Mouse (Mus musculus) cerebellum, adult 2 months (tissue): ENCODE data around the gene Gm7694. TPM values are rescaled to one million over a fixed set of nuclear protein-coding genes. Genes with fewer than 3 reads are reported as not detected.

ENCODE experiments used
- DNase-seq, 2 experiments: peaks; one replicate each; pipeline ENCODE4 v3.0.0; 2021
- H3K27ac ChIP-seq: fragments of 200-500 bp; 2 replicates; pipeline ENCODE4 v1.5.1; 2012; ENCODE audit warnings: low read length, control low read depth, inconsistent platforms; ENCODE audit not compliant: insufficient read depth
- H3K27me3 ChIP-seq: fragments of 200-500 bp; 2 replicates; pipeline ENCODE4 v1.6.1; 2012; ENCODE audit warnings: inconsistent platforms, mild to moderate bottlenecking, low read length, moderate library complexity; ENCODE audit not compliant: control insufficient read depth, insufficient read depth
- H3K4me1 ChIP-seq: fragments of 200-500 bp; 2 replicates; pipeline ENCODE4 v1.6.1; 2011; ENCODE audit warnings: low read length; ENCODE audit not compliant: control insufficient read depth, insufficient read depth
- H3K4me3 ChIP-seq: fragments of 200-500 bp; replicated peaks from 2 replicates; pipeline ENCODE3; 2011; ENCODE audit warnings: mild to moderate bottlenecking, low read depth, low read length, control low read depth; ENCODE audit not compliant: insufficient read depth
- CTCF ChIP-seq: fragments of 200-500 bp; IDR thresholded peaks from 2 replicates; pipeline ENCODE4 v1.5.1; 2011; ENCODE audit warnings: low read depth, mild to moderate bottlenecking, control low read depth, low read length, moderate library complexity, borderline replicate concordance; ENCODE audit not compliant: insufficient read depth
- POLR2A ChIP-seq: fragments of 200-500 bp; IDR thresholded peaks from 2 replicates; pipeline ENCODE4 v1.6.1; 2011; ENCODE audit warnings: low read length, control low read depth, borderline replicate concordance; ENCODE audit not compliant: insufficient read depth
- WGBS: fragments of 180-500 bp; shearing (Covaris S2); methylation state at CpG from one replicate; pipeline ENCODE4 v1.1.7; 2018; 5-methylcytosine and 5-hydroxymethylcytosine counted together
- polyA plus RNA-seq: library from polyadenylated mRNA; depleted of rRNA; stranded (reverse); fragments of >200 nt; gene quantifications from 2 replicates; pipeline ENCODE4 v1.2.3, GENCODE M21; 2012; rRNA removed

Gene Gm7694
- polyA plus RNA-seq, 1 experiment: 5.3 TPM

DNA sequence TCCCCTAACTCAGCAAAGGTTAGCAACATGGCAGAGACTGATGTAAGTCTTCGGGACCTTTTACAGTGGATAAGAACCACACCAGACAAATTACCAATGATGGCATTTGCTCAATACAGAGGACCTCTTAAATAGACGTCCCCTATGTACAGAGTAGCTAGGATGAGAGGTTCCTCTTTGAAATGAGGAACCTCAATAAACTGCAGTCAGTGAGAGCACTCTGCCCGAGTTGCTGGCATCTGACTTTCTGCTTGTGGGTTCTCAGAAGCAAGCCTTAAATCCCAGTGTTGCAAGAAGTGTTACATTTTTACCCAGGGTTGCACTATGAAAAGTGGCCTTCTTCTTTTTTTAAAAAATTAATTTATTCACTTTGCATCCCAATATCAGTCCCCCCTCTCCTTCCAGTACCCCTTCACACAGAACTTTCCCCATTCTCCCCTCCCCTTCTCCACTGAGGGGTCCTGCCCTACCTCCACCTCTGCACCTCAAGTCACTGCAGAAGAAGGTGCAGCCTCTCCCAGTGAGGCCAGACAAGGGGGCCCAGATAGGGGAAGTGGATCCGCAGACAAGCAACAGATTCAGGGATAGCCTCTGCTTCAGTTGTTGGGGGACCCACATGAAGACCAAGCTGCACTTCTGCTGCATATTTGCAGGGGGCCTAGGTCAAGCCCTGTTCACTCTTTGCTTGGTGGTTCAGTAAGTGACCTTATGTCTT is 23.6 kb downstream of the Gm7694 start:
- WGBS: 76% methylated on average over 4 of the region's 4 CpGs
- H3K4me3 ChIP-seq: no peak overlapping the region
- TF ChIP-seq CTCF: no peak
- TF ChIP-seq POLR2A: no peak
- H3K27ac ChIP-seq: no peak overlapping the region
- no peaks in the 10 kb centered on the region for H3K4me1 ChIP-seq
- DNase-seq: no peak
- H3K27me3 ChIP-seq: no peaks in the 10 kb centered on the region

DNA sequence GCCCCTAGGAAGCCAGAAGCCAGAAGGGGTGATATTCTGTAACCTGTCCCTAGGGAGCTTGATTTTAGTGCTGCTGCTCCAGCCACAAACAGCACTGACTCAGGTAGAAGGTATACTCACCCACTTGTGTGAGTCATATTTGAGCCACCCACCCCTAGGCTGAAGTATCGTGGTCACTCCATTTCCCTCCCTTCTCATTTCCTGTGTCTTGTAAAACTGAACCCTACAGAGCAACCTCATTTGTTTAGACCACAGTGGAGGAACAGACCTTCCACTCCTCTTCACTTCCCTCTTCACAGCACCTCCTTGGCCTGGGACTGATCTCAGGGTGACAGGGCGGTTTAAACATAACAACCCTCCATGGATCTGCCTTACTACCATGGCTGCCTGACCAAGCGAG is 29.1 kb downstream of the Gm7694 start, which contains the start of gene Sh2d1b1:
TSS of gene Sh2d1b1 (plus strand) at position 305 of the 400 bp plus-strand sequence.
- 76% methylated on average over 3 of the region's 3 CpGs for WGBS
- no peak within 1 kb of the TSS for H3K27ac ChIP-seq
- H3K27me3 ChIP-seq: no peaks in the 10 kb centered on the region; the same call in 1 of the 2 replicates
- no peaks in the 10 kb centered on the region for H3K4me1 ChIP-seq
- TF ChIP-seq CTCF (no peak), POLR2A (no peak)
- H3K4me3 ChIP-seq: no peak within 1 kb of the TSS
- no peak for DNase-seq

DNA sequence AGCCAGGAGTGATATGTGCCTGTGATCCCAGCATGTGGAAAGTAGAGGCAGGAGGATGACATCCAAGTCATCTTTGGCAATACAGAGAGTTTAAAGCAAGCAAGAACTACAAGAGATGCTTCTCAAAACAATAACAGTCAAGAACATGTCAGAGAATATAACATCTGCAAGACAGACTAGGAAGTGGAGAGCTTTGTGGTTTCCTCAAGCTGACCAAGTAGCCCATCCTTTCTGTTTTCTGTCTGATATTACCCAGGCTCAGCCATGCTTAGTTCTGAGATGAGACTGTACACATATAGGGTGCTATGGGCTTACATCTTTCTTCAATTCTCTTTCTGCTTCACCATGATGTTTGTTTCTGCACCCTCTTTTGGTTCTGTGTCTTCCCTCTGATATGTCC is 32.9 kb downstream of the Gm7694 start:
- Histone ChIP-seq H3K4me1 (no peaks in the 10 kb centered on the region), H3K27ac (no peak overlapping the region), H3K4me3 (no peak overlapping the region), H3K27me3 (no peaks in the 10 kb centered on the region; the same call in 1 of the 2 replicates)
- DNase-seq: no peak
- TF ChIP-seq POLR2A (no peak), CTCF (no peak)

DNA sequence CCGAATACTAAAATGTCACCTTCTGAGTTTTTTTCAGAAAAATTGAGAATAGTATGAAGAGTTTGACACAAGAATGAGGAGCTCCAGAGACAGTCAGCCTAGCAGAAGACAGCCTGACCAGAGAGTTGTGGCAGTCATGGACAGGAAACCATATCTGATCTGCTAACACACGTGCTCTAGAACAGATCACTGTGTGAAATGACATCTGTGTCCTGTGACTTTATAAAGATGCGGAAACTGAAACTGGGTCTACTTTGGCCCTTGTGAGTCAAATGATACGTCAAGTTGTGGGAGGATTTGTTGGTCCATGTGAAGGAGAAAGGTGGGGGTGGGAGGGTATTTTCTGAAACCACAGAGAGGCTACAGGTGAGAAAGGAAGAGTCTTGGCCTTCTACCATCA is 35.4 kb downstream of the Gm7694 start:
- 83% methylated on average over 4 of the region's 4 CpGs for WGBS

DNA sequence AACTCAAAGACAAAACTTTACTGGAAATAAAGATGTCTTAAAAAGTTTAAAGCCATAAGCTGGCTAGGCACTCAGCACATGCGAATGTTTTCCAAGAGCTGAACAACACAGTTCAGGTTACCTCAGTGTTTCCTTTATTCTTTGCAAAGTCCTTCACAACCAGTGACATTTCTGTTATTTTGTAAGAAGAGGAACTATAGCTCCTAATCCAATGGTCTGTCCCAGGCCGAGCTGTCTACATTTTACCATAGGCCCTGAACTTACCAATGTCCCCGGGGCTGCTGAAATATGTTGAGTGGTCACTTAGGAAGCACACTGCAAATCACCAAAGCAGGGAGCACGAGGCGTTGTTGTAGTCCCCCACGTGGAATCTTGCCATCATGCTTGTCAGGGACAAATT is 35.9 kb downstream of the Gm7694 start:
- no peak overlapping the region for H3K4me3 ChIP-seq
- no peak overlapping the region for H3K27ac ChIP-seq
- TF ChIP-seq CTCF: no peak
- TF ChIP-seq POLR2A: no peak
- H3K4me1 ChIP-seq: no peaks in the 10 kb centered on the region
- no peak for DNase-seq
- no peaks in the 10 kb centered on the region; the same call in 1 of the 2 replicates for H3K27me3 ChIP-seq
- 76% methylated on average over 6 of the region's 6 CpGs for WGBS

More for the DNA sequence above, 35.4 kb downstream of the Gm7694 start:
- no peak overlapping the region for H3K27ac ChIP-seq
- no peaks in the 10 kb centered on the region; the same call in 1 of the 2 replicates for H3K27me3 ChIP-seq
- no peaks in the 10 kb centered on the region for H3K4me1 ChIP-seq
- TF ChIP-seq POLR2A (no peak), CTCF (no peak)
- DNase-seq: no peak
- H3K4me3 ChIP-seq: no peak overlapping the region

DNA sequence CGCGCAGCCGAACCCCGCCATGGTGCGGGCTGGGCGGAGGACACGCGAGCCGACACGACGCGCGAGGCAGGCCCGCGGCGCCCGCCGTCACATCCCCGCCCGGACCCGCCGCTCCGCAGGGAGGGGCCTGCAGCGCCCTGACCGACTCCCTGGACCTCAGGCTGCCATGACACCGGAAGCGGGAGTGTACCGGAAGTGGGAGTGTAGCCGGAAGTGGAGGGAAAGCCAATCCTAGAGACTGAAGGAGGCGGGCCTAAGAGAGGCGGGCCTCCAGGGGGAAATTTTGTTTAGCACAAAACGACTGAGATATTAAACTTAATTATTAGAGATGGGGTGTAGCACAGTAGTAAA is 50.6 kb downstream of the Gm7694 start:
- 5% methylated on average over 32 of the region's 32 CpGs for WGBS
- DNase-seq: peak; percentile 88 to 91
- Histone ChIP-seq H3K27ac (peak overlapping the region; percentile 57; the same call in 1 of the 2 replicates), H3K4me3 (peak overlapping the region; percentile 54), H3K4me1 (no peaks in the 10 kb centered on the region), H3K27me3 (no peaks in the 10 kb centered on the region)
- no peak for TF ChIP-seq CTCF
- TF ChIP-seq POLR2A: peak; percentile 71

DNA sequence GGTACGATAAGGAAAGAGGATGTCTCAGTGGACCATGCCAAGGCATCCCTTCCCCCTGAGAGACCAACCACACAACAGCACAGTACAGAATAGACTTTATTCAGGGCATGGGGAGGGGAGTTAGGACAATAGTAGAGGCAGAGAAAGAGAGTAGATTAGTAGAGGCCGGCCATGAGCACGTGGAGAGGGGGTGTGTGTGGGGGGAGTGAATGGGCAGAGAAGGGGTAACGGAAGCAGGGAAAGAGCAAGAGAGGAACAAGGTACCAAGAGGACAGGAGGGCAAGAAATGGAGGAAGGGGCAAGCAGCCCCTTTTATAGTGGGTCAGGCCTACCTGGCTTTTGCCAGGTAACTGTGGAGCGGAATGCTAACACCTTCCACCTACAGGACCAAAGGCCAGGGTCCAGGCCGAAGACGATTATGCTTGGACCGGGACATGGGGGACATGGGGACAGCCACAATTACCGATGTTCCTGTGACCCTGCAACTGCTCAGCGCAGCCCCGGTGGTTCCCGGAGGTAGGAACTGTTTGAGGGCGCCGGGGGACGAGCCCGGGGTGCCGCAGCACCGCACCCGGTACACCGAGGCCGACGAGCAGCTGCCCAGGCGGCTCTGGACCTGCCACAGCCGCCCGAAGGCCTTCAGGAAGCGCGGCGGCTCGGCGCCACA is 51.1 kb downstream of the Gm7694 start:
- Histone ChIP-seq H3K4me3 (peak overlapping the region; percentile 54), H3K27ac (peak overlapping the region; percentile 57; the same call in 1 of the 2 replicates), H3K4me1 (no peaks in the 10 kb centered on the region), H3K27me3 (no peaks in the 10 kb centered on the region)
- 26% methylated on average over 30 of the region's 30 CpGs for WGBS
- no peak for TF ChIP-seq POLR2A
- TF ChIP-seq CTCF: no peak
- no peak for DNase-seq

Other genes starting within 250 kb of the Gm7694 start
- 2.1 and 2.9 TPM in 2 replicates for gene Ddr2, start 195.6 kb downstream of the Gm7694 start, polyA plus RNA-seq
- gene Uap1, start 131.4 kb downstream of the Gm7694 start, polyA plus RNA-seq: 40.7 and 45.1 TPM in 2 replicates
- 80.4 and 85.8 TPM in 2 replicates for gene Uhmk1, start 90.9 kb downstream of the Gm7694 start, polyA plus RNA-seq
- gene Sh2d1b2, start 73.6 kb downstream of the Gm7694 start, polyA plus RNA-seq: not detected in 2 replicates
- gene Sh2d1b1, start 29.0 kb downstream of the Gm7694 start, polyA plus RNA-seq: 0.03 TPM in 1 of 2 replicates, not detected in the other
- not detected in 2 replicates for gene Spata46, start 2.5 kb upstream of the Gm7694 start, polyA plus RNA-seq